Mouse (Mus musculus) liver, embryonic 13.5 days (tissue): ENCODE measurements around the gene Tyw1. TPM values are rescaled to one million over a fixed set of nuclear protein-coding genes. Genes with fewer than 3 reads are reported as not detected.

ENCODE experiments used
- polyA plus RNA-seq: library from polyadenylated mRNA; unstranded; fragments of >200 nt; fragmentation: Nextera tagmentation; extraction: Ambion mirVana; gene quantifications from 2 replicates; pipeline ENCODE4 v1.2.1, GENCODE M21; 2015

Tyw1 gene
- polyA plus RNA-seq, 1 experiment from 2014 or later, result 16.0 TPM

Other genes starting within 250 kb of the Tyw1 start
- 37.8 and 45.2 TPM in 2 replicates for gene Asl, start 226.4 kb upstream of the Tyw1 start, polyA plus RNA-seq
- gene Crcp, start 226.3 kb upstream of the Tyw1 start, polyA plus RNA-seq, result 31.6 and 34.4 TPM in 2 replicates
- 27.2 and 33.5 TPM in 2 replicates for gene Tpst1, start 182.3 kb upstream of the Tyw1 start, polyA plus RNA-seq
- 5.5 and 7.1 TPM in 2 replicates for gene Kctd7, start 110.8 kb upstream of the Tyw1 start, polyA plus RNA-seq
- gene Rabgef1, start 83.8 kb upstream of the Tyw1 start, polyA plus RNA-seq, result 26.0 and 30.7 TPM in 2 replicates
- 30.7 and 34.4 TPM in 2 replicates for gene Tmem248, start 38.5 kb upstream of the Tyw1 start, polyA plus RNA-seq
- 55.0 and 64.9 TPM in 2 replicates for gene Sbds, start 89 bp upstream of the Tyw1 start, polyA plus RNA-seq
- not detected in 2 replicates for gene Caln1, start 113.8 kb downstream of the Tyw1 start, polyA plus RNA-seq
- not detected in 2 replicates for gene A330070K13Rik, start 129.0 kb downstream of the Tyw1 start, polyA plus RNA-seq